Mouse (Mus musculus): ENCODE data around the gene Osbpl2.

The Osbpl2 gene

DNA sequence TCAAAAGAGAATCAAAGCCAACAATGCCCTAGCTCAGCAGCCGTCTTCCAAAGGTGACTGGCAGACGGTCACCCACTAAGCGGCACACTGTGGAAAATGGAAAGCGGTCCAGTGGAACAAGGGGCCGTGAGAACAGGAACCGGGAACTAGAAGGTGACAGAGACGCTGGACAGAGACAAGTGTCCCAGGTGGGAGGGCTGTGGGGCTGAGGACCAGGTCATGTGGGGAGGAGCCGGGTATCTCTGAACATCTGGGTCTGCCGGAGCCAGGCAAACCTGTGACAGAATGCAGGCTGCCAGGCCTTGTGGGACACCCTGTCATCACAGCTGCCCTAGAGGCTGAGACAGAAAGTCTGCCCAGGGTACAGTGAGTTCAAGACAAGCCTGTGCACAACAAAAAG, 85.4 kb downstream of the Osbpl2 start:
- DNase-seq = no peak

DNA sequence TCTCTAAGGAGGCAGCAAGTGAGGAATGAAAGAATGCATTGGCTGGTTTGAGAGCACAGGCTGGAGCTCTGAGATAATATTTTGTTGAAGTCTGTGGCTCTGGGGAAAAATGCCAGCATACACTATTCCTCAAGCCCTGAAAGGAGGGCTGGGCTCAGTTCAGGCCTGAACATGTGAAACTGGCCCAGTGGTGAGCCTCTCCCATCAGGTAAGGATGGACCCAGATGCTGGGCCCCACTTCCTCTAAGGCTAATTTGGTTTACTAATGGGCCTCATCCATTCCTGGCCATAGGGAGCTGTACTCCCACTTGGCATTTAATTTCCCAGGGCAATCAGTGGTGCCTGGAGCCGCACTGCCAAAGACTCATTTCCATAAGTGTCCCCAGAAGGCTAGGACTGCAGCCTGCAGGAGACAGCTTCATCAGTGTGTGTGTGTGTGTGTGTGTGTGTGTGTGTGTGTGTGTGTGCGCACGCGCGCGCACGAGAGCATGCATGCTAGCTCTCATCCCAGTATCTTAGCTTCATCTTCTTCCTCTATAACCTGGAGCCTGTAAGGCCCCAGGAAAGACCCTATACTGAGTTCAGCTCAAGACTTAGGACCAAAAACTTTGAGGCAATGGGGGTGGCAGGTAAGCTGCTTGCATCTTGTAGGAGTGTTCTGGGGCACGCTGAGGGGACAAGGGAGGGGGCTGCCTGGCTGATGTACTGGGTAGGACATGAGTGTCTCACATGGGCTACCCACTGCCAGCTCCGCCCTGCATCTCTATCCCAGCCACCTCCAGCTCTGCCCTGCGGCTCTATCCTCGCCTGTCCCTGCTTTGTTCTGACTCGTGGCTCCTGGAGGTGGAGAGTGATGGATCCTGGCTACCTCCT, 86.2 kb downstream of the Osbpl2 start:
- no peak for DNase-seq

DNA sequence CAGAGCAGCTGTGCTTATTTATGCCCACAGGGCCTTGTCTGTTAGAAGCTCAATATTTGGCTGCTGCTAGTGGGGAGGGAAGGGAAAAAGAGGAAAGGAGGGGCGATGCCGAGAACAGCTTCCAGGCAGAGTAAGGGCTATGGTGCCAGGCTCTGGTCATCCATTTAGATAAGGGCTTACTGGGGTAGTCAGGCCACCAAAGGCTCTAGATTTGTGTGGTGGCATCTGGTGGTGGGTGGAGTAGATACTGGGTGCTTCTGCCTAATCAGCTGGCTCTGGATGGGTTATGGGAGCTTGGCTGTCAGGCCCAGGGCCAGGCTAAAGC, 86.8 kb downstream of the Osbpl2 start:
- no peak for DNase-seq

DNA sequence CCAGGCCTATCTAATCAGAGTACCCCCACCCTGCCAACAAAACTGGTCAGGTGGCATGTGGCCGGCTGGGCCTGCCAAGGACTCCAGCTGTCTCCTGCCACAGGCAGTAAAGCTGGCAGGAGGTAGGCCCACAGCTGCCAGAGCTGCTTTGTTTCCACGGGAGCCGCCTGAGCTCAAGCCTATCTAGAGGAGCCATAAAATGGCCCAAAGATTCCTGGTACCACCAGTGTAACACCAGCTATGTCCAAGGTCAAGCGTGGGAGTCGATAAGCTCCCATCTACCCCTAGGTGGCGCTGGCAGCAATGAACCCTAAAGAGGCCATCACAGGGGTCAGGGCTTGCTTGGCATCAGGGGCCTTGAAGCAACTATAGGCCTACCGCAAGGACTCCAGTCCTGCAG, 88.7 kb downstream of the Osbpl2 start:
- DNase-seq = peak; percentile 72

DNA sequence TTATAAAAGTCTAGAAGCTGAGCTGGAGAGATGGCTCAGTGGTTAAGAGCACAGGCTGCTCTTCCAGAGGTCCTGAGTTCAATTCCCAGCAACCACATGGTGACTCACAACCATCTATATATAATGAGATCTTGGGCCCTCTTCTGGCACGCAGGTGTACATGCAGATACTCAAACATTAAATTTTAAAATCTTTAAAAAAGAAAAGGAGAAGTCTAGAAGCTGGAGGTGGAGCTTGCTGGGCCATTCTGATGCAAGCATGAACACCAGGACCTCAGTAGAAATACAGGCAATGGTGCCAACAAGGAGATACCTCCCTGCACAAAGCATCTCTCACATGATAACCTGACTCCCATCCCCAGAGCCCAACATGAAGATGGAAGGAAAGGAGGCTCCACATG, 89.9 kb downstream of the Osbpl2 start:
- DNase-seq = no peak

GRCm38 (mm10) chr2:180212255-180212654, 93.1 kb downstream of the Osbpl2 start:
- DNase-seq = no peak

Data from embryo, embryonic 11 days (tissue).